Mouse (Mus musculus) midbrain, embryonic 14.5 days (tissue): ENCODE measurements around the gene Zdhhc8. TPM values are rescaled to one million over a fixed set of nuclear protein-coding genes. Genes with fewer than 3 reads are reported as not detected.
A peak's percentile ranks its signal among the peaks of the same experiment; 100 is the strongest.
"Not testable (repeated sequence)": the region's sequence is repeated elsewhere in the genome, so short reads cannot be mapped to it uniquely, and the experiment has no call there.

ENCODE experiments used
- ATAC-seq: fragments of 200-750 bp; cut with Nextera tagmentation; 2 replicates; pipeline ENCODE4 v1.8.0; 2017; ENCODE audit warnings: moderate number of reproducible peaks, moderate library complexity; ENCODE audit not compliant: low FRiP score, low TSS enrichment
- DNase-seq: peaks from one replicate; pipeline ENCODE4 v3.0.0-alpha.2; 2015
- H3K27ac ChIP-seq: fragments of 300-500 bp; sonication (generic); replicated peaks from 2 replicates; pipeline ENCODE4 v1.5.1; 2014; ENCODE audit warnings: mild to moderate bottlenecking, low read depth, low read length, moderate library complexity
- H3K27me3 ChIP-seq: fragments of 300-500 bp; sonication (generic); 2 replicates; pipeline ENCODE4 v1.6.1; 2014; ENCODE audit warnings: low read length, control low read depth, mixed read lengths; ENCODE audit not compliant: control insufficient read depth, insufficient read depth
- H3K36me3 ChIP-seq: fragments of 300-500 bp; sonication (generic); 2 replicates; pipeline ENCODE4 v1.6.1; 2014; ENCODE audit warnings: low read length, control low read depth; ENCODE audit not compliant: control insufficient read depth, insufficient read depth
- H3K4me1 ChIP-seq: fragments of 300-500 bp; sonication (generic); 2 replicates; pipeline ENCODE4 v1.6.1; 2014; ENCODE audit warnings: mild to moderate bottlenecking, antibody characterized with exemption, low read length, control low read depth; ENCODE audit not compliant: control insufficient read depth, insufficient read depth
- H3K4me2 ChIP-seq: fragments of 300-500 bp; sonication (generic); 2 replicates; pipeline ENCODE4 v1.6.1; 2014; ENCODE audit warnings: mild to moderate bottlenecking, low read length, moderate library complexity
- H3K4me3 ChIP-seq: fragments of 300-500 bp; sonication (generic); replicated peaks from 2 replicates; pipeline ENCODE4 v1.5.1; 2014; ENCODE audit warnings: low read depth, low read length
- H3K9ac ChIP-seq: fragments of 300-500 bp; sonication (generic); replicated peaks from 2 replicates; pipeline ENCODE4 v1.6.1; 2014; ENCODE audit warnings: mild to moderate bottlenecking, low read length, moderate library complexity
- H3K9me3 ChIP-seq: fragments of 300-500 bp; sonication (generic); 2 replicates; pipeline ENCODE4 v1.6.1; 2016; ENCODE audit warnings: low read length, control low read depth, mixed read lengths; ENCODE audit not compliant: control insufficient read depth
- WGBS: fragments of 180-500 bp; shearing (Covaris S2); extraction: QIAGEN DNeasy Blood & Tissue Kit; methylation state at CpG from one replicate; pipeline ENCODE4 v1.1.7; 2014; 5-methylcytosine and 5-hydroxymethylcytosine counted together
- polyA plus RNA-seq: library from polyadenylated mRNA; unstranded; fragments of >200 nt; fragmentation: Nextera tagmentation; extraction: Ambion mirVana; gene quantifications from 2 replicates; pipeline ENCODE4 v1.2.1, GENCODE M21; 2014

The Zdhhc8 gene
- polyA plus RNA-seq, 1 experiment from 2014 or later, result 13.8 TPM

- peaks cover 34% of the 10 kb centered on the region for H3K4me1 ChIP-seq
- not testable (repeated sequence) for ATAC-seq
Observed at GRCm38 (mm10) chr16:18195561-18195960, 39.4 kb downstream of the Zdhhc8 start.

GRCm38 (mm10) chr16:18195068-18195467 lies 39.9 kb downstream of the Zdhhc8 start:
- Histone ChIP-seq H3K9ac (no peak overlapping the region), H3K27ac (peak overlapping the region; percentile 45; the same call in 1 of the 2 replicates)

More at GRCm38 (mm10) chr16:18195561-18195960, 39.4 kb downstream of the Zdhhc8 start:
- not testable (repeated sequence) for H3K9me3 ChIP-seq, H3K36me3 ChIP-seq, H3K27ac ChIP-seq, H3K27me3 ChIP-seq, DNase-seq, H3K4me2 ChIP-seq, H3K9ac ChIP-seq, H3K4me3 ChIP-seq
- WGBS, result 57% methylated on average over 3 of the region's 3 CpGs

GRCm38 (mm10) chr16:18194208-18194985 lies 40.5 kb downstream of the Zdhhc8 start:
- peak; percentile 44 for DNase-seq
- H3K36me3 ChIP-seq, result no peaks in the 10 kb centered on the region
- H3K4me2 ChIP-seq, result no peak overlapping the region
- H3K27ac ChIP-seq, result peak overlapping the region; percentile 45; the same call in 1 of the 2 replicates
- H3K27me3 ChIP-seq, result no peaks in the 10 kb centered on the region
- WGBS, result 57% methylated on average over 15 of the region's 15 CpGs
- no peaks in the 10 kb centered on the region for H3K9me3 ChIP-seq
- peaks cover 30% of the 10 kb centered on the region for H3K4me1 ChIP-seq
- ATAC-seq, result no peak; the same call in 1 of the 2 replicates
- H3K4me3 ChIP-seq, result no peak overlapping the region
- H3K9ac ChIP-seq, result 0 out of 2 replicates have a peak overlapping the region, but pooled peaks have one; percentile 23

More at GRCm38 (mm10) chr16:18195068-18195467, 39.9 kb downstream of the Zdhhc8 start:
- Histone ChIP-seq H3K4me3 (no peak overlapping the region), H3K4me1 (peaks cover 34% of the 10 kb centered on the region), H3K4me2 (no peak overlapping the region), H3K9me3 (no peaks in the 10 kb centered on the region), H3K27me3 (no peaks in the 10 kb centered on the region), H3K36me3 (no peaks in the 10 kb centered on the region)
- WGBS, result 62% methylated on average over 5 of the region's 5 CpGs
- no peak for DNase-seq
- ATAC-seq, result no peak

- H3K4me3 ChIP-seq, result no peak overlapping the region
- no peak overlapping the region for H3K27ac ChIP-seq
- H3K9ac ChIP-seq, result no peak overlapping the region
- DNase-seq (no peak), ATAC-seq (no peak)
- H3K9me3 ChIP-seq, result no peaks in the 10 kb centered on the region
- peaks cover 13% of the 10 kb centered on the region for H3K4me1 ChIP-seq
- 82% methylated on average over 2 of the region's 2 CpGs for WGBS
- H3K36me3 ChIP-seq, result no peaks in the 10 kb centered on the region
- no peak overlapping the region for H3K4me2 ChIP-seq
- no peaks in the 10 kb centered on the region for H3K27me3 ChIP-seq
Observed at GRCm38 (mm10) chr16:18191006-18191405, 43.9 kb downstream of the Zdhhc8 start.

GRCm38 (mm10) chr16:18187221-18187620 lies 47.7 kb downstream of the Zdhhc8 start:
- WGBS, result 95% methylated on average over 3 of the region's 3 CpGs

GRCm38 (mm10) chr16:18186798-18187197 lies 48.1 kb downstream of the Zdhhc8 start:
- 89% methylated on average over 4 of the region's 4 CpGs for WGBS
- Histone ChIP-seq H3K27ac (no peak overlapping the region), H3K27me3 (no peaks in the 10 kb centered on the region), H3K36me3 (no peaks in the 10 kb centered on the region), H3K4me1 (no peaks in the 10 kb centered on the region), H3K4me2 (no peak overlapping the region), H3K9me3 (no peaks in the 10 kb centered on the region), H3K4me3 (no peak overlapping the region), H3K9ac (no peak overlapping the region)
- no peak for DNase-seq
- no peak for ATAC-seq

More at GRCm38 (mm10) chr16:18187221-18187620, 47.7 kb downstream of the Zdhhc8 start:
- Histone ChIP-seq H3K4me1 (no peaks in the 10 kb centered on the region), H3K27ac (no peak overlapping the region), H3K4me2 (no peak overlapping the region), H3K9me3 (no peaks in the 10 kb centered on the region), H3K36me3 (no peaks in the 10 kb centered on the region), H3K27me3 (no peaks in the 10 kb centered on the region), H3K9ac (no peak overlapping the region), H3K4me3 (no peak overlapping the region)
- DNase-seq (no peak), ATAC-seq (no peak)

- DNase-seq (no peak), ATAC-seq (no peak)
- H3K9me3 ChIP-seq, result no peaks in the 10 kb centered on the region
- no peaks in the 10 kb centered on the region for H3K27me3 ChIP-seq
- H3K27ac ChIP-seq, result no peak overlapping the region
- 90% methylated on average over 8 of the region's 8 CpGs for WGBS
- no peak overlapping the region for H3K4me3 ChIP-seq
- no peaks in the 10 kb centered on the region for H3K36me3 ChIP-seq
- no peak overlapping the region for H3K9ac ChIP-seq
- H3K4me1 ChIP-seq, result no peaks in the 10 kb centered on the region
- H3K4me2 ChIP-seq, result no peak overlapping the region
Observed at GRCm38 (mm10) chr16:18185715-18186449, 49.1 kb downstream of the Zdhhc8 start.

GRCm38 (mm10) chr16:18182766-18183165 lies 52.2 kb downstream of the Zdhhc8 start:
- Histone ChIP-seq H3K9me3 (no peaks in the 10 kb centered on the region), H3K4me3 (no peak overlapping the region), H3K36me3 (no peaks in the 10 kb centered on the region), H3K4me2 (no peak overlapping the region), H3K9ac (no peak overlapping the region), H3K27me3 (no peaks in the 10 kb centered on the region), H3K27ac (no peak overlapping the region), H3K4me1 (no peaks in the 10 kb centered on the region)
- ATAC-seq, result no peak
- no peak for DNase-seq
- 81% methylated on average over 8 of the region's 8 CpGs for WGBS
